Mouse (Mus musculus): Measurements from ENCODE around the gene Gk2. TPM values are rescaled to one million over a fixed set of nuclear protein-coding genes. Genes with fewer than 3 reads are reported as not detected.

Gene Gk2
- not detected for total RNA-seq (2021)
- long read RNA-seq, experiment 1, result 0 reads
- long read RNA-seq, experiment 2, result 0 reads

DNA sequence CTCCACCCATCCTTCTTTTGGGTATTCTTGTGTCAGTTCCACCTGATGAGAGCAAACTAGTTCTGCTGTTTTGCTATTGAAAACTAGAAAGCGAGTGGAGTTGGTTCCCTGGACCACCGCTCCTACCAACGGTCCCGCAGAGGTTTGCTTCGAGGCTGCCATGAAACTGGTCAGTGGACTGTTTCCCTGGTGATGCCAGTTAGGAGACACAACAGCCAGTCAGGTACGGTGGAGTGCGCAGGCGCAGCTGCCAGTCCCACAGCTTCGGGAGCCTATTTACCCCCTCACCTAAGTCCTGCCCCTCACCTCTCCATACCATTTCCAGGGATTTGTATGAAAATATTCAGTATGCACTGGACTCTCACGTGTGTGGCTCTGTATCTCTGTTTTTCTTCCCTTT is at the start of gene Gk2:
Gk2 (minus strand) TSS at position 206 of the 400 bp plus-strand sequence.
- no peak for DNase-seq (ENCODE audit: low spot score in 2 of 2)

DNA sequence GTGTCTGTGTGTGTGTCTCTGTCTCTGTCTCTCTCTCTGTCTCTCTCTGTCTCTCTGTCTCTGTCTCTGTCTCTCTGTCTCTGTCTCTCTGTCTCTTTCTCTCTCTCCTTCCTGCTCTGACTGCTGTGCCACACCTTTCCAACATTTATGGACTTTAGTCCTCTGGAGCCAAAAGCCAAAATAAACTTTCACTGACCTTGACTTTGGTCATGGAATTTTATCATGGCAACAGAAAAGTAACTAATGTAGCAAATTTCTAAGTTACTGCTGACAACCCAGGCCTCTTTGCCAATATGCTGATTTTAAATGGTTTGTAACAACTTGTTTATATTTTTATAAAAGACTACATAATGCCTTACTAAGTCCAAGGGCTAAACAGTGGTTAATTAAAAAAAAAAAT is 41.2 kb upstream of the Gk2 start:
- DNase-seq (ENCODE audit: low spot score in 2 of 2), result no peak

DNA sequence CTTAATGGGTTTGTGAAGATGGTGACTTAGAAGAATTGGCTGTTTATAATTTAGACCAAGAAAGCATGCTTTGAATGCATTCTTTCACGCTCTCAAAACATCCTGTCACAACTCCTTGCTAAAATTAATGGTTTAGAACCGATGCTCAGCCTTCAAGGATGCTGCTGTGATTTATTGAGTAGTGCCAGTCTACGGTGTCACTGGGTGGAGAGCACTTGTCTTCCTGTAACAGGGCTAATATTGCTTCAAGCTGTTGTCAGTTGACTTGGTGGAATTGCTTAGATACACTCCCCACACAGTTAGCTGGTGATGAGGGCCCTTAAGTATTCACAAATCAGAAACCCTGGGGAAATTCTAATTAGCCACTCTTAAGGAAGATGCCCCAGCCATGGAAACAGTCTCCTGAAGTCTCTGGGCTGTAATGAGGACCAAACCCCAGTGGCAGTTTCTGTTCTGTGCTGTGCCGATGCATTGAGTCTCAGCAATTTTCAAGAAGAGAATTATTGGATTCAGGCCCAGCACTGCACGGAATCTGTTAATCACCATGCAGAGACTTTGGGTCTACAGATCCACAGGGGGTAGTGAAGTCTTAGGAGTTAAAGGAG is 38.8 kb upstream of the Gk2 start:
- no peak for DNase-seq (ENCODE audit: low spot score in 2 of 2)

DNA sequence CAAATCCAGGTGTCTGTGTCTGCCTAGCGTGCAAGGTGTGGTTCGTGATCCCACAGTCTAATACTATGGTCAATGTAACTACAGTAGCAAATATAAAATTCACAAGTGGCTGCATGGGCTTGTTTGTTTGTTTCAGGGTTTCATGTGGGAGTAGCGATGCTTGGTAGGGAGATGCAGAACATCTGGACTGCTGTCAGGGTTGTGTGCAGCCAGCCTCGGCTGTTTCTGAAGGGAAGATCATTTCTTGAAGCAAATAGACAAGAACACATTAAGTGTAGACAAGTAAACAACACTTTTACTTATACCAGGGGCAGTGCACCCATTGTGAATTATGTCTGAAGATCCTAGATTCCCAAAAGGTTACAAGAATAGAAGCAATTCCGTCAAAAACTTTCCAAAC is 36.6 kb upstream of the Gk2 start:
- DNase-seq (ENCODE audit: low spot score in 2 of 2), result no peak

DNA sequence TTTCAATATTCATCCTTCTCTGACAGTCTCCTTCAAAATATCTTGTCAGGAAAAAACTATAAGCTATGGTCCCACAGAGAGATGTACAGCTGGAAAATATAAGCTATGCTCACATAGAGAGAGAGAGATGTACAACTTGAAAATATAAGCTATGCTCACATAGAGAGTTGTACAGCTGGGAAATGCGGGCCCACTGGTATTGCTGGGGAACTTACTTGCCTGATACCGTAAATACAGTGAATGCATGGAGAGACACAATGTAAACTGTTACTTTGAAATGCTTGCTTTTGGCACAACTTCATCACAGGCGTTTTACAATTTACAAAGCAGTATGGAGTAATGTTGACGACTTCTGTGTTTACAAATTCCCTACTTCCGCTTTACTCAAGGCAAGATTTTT is 29.3 kb upstream of the Gk2 start:
- DNase-seq (ENCODE audit: low spot score in 2 of 2), result no peak

DNA sequence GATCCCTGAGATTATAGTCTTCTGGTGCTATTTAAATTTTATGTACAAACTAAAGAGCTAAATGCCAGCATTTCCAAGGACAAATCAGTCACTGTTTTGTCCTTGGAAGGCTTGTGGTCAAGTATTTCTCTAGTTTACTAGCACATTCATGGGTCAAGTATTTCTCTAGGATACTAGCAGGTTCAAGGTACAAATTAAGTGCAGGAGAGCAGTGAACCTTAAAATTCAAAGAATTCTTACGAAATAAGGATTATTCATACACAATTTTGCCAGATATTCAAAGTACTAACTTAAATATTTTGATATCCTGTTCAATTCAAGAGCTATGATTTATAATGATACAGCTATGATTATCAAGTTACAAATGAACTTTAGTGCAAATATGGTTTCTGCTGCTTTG is 23.2 kb upstream of the Gk2 start:
- no peak for DNase-seq (ENCODE audit: low spot score in 2 of 2)

DNA sequence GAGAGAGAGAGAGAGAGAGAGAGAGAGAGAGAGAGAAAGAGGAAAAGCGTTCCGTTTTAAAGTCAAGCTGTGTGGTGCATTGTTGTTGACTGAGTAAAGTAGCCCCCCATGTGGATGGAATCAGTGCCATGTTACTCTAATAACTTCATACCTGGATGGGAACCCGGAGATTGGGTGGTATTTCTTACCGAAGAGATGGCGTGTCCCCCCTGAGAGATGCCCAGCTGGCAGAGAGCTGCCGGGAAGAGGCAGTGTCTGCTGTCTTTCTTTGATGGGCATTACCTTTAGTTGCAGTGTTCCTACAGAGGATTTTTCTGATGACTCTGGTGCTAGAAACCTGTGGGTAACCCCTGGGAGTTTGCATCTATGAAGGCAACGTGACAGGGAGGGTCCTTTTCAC is 10.4 kb upstream of the Gk2 start:
- no peak for DNase-seq (ENCODE audit: low spot score in 2 of 2)

DNA sequence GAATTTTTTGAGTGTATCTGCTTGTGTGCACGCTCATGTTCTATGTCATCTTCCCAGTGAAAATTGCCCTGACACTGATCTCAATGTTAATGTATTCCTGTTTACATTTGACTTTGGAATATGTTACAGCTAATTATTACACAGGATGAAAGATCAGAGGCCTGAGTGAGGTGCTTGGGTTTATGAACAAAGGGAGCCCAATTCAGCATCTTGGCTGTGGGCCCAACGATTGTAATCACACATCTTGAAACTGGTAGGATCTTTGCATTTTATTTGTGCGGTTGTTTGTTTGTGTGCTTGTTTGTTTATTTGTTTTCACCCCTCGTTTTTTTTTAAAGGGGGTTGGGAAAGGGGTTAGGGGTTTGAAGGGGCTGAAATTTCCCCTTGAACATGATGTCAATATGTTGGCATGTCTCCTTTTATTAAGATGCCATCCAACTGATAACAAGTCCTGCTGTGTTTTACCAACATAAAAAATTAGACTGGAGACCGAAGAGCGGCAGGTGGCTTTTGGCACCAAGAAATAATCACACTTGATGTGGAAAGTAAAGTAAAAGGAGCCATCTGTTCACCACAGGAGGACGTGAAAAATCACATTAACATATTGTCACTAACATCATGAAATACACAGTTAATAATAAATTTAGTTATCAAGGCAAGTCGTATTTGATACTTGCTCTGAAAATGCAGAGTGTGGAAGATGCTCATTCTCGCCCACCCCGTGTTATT is 9.8 kb upstream of the Gk2 start:
- no peak for DNase-seq (ENCODE audit: low spot score in 2 of 2)

DNA sequence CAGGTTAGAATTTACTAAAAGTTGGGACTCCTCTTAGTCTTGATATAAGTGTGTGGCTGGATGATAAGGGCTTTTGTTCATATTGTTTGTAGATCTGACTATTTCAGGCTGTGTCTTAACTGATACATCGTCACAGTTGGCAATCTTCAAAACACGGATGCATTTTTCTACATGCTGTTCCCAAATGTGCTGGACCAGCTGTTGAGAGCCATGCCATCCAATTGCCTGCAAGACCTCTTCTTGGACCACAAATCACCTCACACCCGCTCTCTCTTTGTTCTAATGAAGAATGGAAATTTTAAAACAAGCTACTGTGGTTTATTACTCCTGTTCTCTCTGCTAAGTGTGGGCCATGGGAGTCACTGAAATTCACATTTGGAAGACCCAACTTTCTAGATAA is 9.1 kb upstream of the Gk2 start:
- DNase-seq (ENCODE audit: low spot score in 2 of 2), result no peak

DNA sequence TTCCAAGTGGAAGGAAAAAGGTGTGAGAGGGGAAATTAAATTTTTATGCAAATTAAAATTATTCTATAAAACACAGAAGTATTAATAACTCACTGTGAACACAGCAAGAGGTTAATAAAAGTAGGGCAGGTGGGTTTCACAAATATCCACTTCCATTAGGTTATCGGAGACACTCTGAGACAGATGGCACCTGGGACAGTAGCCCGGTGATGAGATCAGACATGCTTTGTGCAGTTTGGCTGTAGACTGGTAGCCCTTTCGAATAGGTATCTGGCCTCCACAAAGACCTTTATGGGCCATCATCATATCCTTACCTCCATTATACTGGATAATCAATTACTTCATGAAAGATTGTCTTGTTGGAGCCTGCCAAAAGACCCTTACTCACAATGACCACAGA is 6.0 kb upstream of the Gk2 start:
- DNase-seq (ENCODE audit: low spot score in 2 of 2), result no peak

DNA sequence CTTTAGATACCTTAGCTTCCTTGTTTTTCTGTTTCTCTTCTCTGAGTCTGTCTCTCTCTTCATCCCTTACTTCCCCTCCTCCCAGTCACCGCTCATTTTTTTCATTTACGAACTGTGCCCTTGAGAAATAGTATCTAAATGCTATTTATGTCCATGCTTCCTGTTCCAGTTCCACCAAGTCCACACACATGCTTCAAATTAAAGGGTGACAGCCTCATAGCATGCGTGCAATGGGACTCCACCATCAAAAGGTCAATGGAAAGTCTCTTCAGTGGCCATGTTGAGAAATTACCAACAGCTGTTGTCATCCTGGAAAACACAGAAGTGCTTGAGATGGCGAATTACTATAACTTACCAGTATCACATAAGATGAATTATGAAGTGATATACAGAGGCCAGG is 5.4 kb downstream of the Gk2 start:
- DNase-seq (ENCODE audit: low spot score in 2 of 2), result no peak

DNA sequence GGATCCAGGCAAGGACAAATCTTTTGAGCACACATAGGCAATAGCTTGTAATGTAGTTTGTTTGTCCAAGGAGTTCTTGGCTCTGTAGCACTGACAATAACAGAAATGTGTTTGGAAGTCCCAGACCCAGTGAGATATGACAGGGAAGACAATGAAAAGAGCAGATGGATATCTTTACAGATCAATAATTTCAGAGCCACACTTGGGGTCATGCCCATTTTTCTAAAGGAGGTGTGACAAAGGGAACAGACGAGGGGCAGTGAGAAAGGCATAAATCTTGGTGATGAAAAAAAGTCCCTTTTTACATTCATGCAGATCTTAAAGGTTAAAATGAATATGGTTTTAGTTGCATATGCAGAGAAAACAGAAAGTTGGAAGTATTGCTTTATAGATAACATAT is 12.6 kb downstream of the Gk2 start:
- no peak for DNase-seq (ENCODE audit: low spot score in 2 of 2)

DNA sequence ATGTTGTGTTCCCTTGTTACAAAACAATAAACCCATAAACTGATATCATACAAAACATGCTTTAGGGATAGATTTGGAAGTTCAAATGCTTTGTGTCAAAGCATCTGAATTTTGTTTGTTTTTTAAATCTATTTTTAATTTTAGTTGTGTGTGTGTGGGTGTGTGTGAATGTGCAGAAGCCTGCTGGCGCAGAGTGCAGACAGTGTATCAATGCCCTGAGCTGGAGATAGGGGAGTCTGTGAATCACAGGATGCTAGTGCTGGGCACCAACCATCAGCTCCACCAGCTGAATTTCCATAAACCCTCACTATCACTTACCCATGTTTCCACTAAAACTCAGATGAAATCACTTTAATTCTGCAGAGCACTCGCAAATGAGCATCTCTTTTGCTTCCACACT is 24.3 kb downstream of the Gk2 start:
- no peak for DNase-seq (ENCODE audit: low spot score in 2 of 2)

DNA sequence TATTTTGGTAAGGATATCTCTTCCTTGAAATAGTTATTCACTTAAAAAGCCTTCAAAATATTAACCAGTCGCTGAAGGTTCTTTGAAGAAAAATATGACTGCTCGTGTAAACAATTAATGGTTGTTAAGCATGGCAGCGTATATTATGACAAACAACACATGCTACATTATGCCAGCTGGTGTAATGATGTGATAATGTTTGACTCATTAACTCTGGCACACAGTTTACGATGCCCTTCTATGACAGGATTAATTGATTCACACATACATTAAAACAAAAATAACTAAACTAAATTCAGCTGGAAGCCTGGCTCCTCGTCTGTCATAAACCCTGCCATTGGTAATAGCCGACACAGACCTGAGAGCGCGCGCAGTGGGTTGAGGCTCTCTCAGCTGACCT is 26.8 kb downstream of the Gk2 start:
- DNase-seq (ENCODE audit: low spot score in 2 of 2), result no peak

DNA sequence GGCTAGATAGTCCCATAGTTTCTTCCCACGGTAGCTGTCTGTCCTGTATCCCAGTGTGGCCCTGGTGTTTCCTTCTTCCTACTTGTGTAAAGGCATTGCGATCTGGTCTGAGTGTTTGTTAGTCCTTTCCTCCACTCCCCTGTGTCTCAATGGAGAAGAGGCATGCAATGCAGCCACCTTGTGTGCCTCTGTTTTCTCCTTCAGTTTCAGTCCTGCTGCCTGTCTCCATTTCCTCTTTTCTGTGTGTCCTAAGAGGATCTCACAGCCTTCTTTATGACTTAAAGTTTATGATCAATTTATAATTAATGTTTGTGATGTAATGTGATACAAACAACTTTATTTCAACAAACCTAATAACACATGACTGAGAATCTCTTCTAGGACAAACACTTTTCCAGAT is 35.2 kb downstream of the Gk2 start:
- DNase-seq (ENCODE audit: low spot score in 2 of 2), result no peak

DNA sequence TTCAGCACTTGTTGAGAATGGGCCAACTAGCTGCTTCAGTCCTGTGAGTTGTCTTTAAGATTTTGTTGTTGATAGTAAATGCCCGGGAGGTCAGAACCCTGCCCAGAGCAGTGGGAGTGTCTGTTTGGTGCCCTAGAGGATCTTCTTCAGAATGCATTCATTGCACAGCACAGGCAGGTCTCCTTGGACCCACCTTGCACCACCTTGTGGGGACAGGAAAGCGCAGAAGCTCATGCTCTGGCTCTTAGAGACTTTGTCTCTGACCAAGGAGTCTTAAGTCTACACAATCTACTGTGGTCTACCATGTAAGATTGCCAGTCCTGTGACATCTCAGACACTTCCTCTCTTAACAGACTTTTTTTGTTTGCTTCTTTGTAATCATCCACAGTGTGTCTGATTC is 39.6 kb downstream of the Gk2 start:
- DNase-seq (ENCODE audit: low spot score in 2 of 2), result no peak

DNA sequence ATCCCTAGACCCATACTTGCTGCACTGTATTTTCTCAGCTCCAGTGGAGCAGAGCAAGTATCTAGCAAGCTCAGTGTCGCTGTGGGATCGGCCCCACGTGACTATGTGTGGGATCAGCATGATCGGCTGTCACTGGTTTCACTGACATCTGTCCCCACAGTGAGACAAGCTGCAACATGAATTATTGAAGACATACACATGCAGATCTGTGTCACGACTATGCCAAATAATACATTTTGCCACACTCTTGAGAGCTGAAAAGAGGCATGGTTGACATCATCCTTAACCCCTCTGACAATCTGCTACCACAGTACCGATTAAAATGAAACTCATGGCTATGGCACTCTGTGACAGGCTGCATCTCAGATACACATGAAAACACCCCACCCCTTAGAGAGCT is 41.0 kb downstream of the Gk2 start:
- DNase-seq (ENCODE audit: low spot score in 2 of 2), result no peak

DNA sequence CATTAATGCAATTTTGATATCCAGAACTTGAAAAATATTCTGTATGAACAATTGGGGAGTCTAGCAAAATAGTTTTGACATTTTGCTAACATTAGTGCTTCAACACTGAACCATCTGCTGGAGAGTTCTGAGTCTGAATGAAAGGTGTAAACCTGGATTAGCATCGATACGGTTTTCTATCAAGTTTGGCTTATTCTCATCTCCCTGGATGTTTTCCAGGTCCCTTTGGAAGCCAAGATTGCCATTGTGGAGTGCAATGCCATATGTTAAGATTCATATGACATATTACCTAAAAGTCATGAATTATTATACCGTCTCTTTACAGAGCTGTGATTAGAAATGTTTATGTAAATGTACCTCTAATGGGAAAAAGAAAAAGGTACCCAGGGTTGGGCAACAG is 43.1 kb downstream of the Gk2 start:
- DNase-seq (ENCODE audit: low spot score in 2 of 2), result no peak

DNA sequence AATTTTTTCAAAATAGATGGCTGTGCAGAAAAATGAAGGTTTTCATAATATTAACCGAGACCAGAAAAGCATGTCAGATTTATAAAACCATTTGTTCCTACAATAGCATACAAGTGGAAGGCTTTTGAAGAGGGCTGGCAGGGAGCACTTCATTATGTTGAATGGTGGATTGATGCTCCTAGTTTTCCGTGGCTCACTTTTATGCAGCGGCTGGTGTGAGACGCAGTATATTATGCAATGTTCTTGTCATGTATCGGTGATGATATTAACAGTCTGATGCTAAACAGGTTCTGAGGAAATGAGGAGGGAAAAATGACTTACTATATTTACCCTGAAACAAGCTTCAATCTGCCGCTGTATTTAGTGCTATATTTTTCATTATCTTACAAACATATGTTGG is 46.6 kb downstream of the Gk2 start:
- no peak for DNase-seq (ENCODE audit: low spot score in 2 of 2)

DNA sequence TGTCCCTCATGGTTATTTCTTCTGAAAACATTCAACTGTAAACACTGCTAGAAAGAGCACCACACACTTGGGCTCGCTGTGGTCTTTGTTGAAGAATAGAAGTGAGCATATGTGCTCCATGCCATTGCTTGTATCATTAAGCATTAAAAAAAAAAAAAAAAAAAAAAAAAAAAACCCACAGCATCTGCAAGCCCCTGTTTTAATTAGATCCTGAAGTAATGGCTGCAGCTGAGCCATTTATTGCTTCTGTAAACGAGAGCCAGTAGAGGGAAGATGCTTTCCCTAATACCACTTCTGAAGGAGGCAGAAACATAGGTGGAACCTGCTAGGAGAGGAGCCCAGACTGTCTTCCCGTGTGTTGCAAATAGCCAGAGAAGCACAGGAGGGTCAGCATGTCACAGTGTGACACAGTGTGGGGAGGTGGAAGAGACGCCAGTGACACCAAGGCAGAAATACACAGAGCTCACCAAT is 47.6 kb downstream of the Gk2 start:
- DNase-seq (ENCODE audit: low spot score in 2 of 2), result no peak

Data from adrenal gland, postnatal 4 days (tissue).